Mouse (Mus musculus) colon, adult 2 months (tissue): ENCODE results near the gene Gm7954. TPM values are rescaled to one million over a fixed set of nuclear protein-coding genes. Genes with fewer than 3 reads are reported as not detected.

Experiments used
- polyA plus RNA-seq: library from polyadenylated mRNA; depleted of rRNA; stranded (reverse); fragments of >200 nt; gene quantifications from 2 replicates; pipeline ENCODE4 v1.2.3, GENCODE M21; 2012; rRNA removed

Gene Gm7954
- not detected in 2 replicates for polyA plus RNA-seq

DNA sequence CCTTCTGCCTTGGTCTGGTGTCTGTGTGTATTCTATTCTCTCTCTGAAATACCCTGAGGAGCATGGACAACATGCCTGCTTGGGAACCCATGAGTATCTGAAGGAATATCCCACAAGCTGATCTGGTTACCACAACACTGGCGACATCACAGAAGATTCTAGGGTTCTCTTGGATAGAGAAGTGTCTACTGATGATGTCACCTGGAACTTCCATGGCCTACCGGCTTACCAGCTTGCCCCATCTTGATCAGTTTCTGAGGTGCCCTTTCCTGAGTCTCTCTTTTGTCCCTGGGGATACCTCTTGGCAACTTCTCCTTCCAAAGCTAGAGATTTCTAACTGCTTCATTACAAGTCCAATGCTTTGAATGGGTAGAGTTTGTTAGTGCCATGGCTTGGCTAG is at the start of gene Gm7954:
Gene Gm7954 (minus strand): TSS at position 101 of the 400 bp plus-strand sequence.

DNA sequence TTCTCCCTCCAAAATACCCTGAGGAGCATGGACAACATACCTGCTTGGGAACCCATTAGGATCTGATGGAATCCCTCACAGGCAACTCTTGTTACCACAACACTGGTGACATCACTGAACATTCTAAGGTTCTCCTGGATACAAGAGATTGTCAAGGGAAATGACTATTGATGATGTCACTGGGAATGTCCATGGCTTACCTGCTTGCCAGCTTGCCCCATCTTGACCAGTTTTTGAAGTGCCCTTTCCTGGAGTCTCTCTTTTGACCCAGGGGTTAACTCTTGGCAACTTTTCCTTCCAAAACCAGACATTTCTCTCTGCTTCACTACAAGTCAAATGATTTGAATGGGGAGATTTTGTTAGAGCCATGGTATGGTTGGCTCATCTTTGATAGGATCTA is 36.1 kb upstream of the Gm7954 start, which contains the start of gene Gm3486:
Gene Gm3486 (minus strand): TSS at position 101 of the 400 bp plus-strand sequence.

DNA sequence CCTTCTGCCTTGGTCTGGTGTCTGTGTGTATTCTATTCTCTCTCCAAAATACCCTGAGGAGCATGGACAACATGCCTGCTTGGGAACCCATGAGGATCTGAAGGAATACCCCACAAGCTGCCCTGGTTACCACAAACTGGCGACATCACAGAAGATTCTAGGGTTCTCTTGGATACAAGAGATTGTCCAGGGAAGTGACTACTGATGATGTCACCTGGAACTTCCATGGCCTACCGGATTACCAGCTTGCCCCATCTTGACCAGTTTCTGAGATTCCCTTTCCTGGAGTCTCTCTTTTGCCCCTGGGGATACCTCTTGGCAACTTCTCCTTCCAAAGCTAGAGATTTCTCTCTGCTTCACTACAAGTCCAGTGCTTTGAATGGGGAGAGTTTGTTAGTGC is 45.1 kb downstream of the Gm7954 start, which contains the start of gene Gm6482:
Gene Gm6482 (minus strand): TSS at position 101 of the 400 bp plus-strand sequence.

Other genes starting within 250 kb of the Gm7954 start
- gene Gm2832, start 174.7 kb downstream of the Gm7954 start, polyA plus RNA-seq: not detected in 2 replicates
- gene Gm5798, start 104.9 kb downstream of the Gm7954 start, polyA plus RNA-seq: not detected in 2 replicates
- gene Gm7945, start 67.1 kb downstream of the Gm7954 start, polyA plus RNA-seq: not detected in 2 replicates
- gene Gm6482, start 45.2 kb downstream of the Gm7954 start, polyA plus RNA-seq: not detected in 2 replicates
- not detected in 2 replicates for gene Gm3486, start 36.0 kb upstream of the Gm7954 start, polyA plus RNA-seq
- not detected in 2 replicates for gene Gm7970, start 102.1 kb upstream of the Gm7954 start, polyA plus RNA-seq
- not detected in 2 replicates for gene 1700049E17Rik2, start 119.7 kb upstream of the Gm7954 start, polyA plus RNA-seq
- gene Gm3072, start 171.1 kb upstream of the Gm7954 start, polyA plus RNA-seq: not detected in 2 replicates
- gene Gm3676, start 193.0 kb upstream of the Gm7954 start, polyA plus RNA-seq: not detected in 2 replicates
- gene Gm8068, start 248.4 kb upstream of the Gm7954 start, polyA plus RNA-seq: not detected in 2 replicates